Mouse (Mus musculus) myocyte (in vitro differentiated cells): Measurements from ENCODE around the gene Zcchc14. TPM values are rescaled to one million over a fixed set of nuclear protein-coding genes. Genes with fewer than 3 reads are reported as not detected.

ENCODE experiments used
- H3K27me3 ChIP-seq: one replicate; pipeline ENCODE4 v1.6.1; 2011; ENCODE audit not compliant: control insufficient read depth, insufficient read depth, insufficient read length
- H3K36me3 ChIP-seq: one replicate; pipeline ENCODE4 v1.6.1; 2011; ENCODE audit not compliant: control insufficient read depth, insufficient read depth
- H3K4me2 ChIP-seq: one replicate; pipeline ENCODE4 v1.6.1; 2011; ENCODE audit warnings: low read depth, control low read depth
- H3K4me3 ChIP-seq: one replicate; pipeline ENCODE4 v1.5.1; 2011; ENCODE audit warnings: mild to moderate bottlenecking, control low read depth, moderate library complexity
- H3K79me2 ChIP-seq: one replicate; pipeline ENCODE4 v1.6.1; 2011; ENCODE audit not compliant: control insufficient read depth, insufficient read depth
- H3ac ChIP-seq: one replicate; pipeline ENCODE4 v1.6.1; 2011; ENCODE audit not compliant: control insufficient read depth, insufficient read length
- CEBPB ChIP-seq: IDR thresholded peaks from 2 replicates; pipeline ENCODE4 v1.6.1; 2011; ENCODE audit warnings: mild to moderate bottlenecking, moderate library complexity; ENCODE audit not compliant: poor library complexity, insufficient read depth, severe bottlenecking
- E2F4 ChIP-seq: IDR thresholded peaks from one replicate; pipeline ENCODE4 v1.6.1; 2011; ENCODE audit warnings: mild to moderate bottlenecking, control low read depth, moderate library complexity; ENCODE audit not compliant: insufficient read depth
- MAX ChIP-seq: IDR thresholded peaks from one replicate; pipeline ENCODE4 v1.6.1; 2011; ENCODE audit warnings: low read depth, mild to moderate bottlenecking, control low read depth
- MYOD1 ChIP-seq, 3 experiments: IDR thresholded peaks; one replicate each; pipeline ENCODE4 v1.6.1; 2011; ENCODE audit warnings: control low read depth in 2 of 3, low read depth in 2 of 3, mild to moderate bottlenecking in 2 of 3, moderate library complexity in 1 of 3; ENCODE audit not compliant: insufficient read length in 2 of 3, control insufficient read depth in 1 of 3
- MYOG ChIP-seq, 3 experiments: IDR thresholded peaks; one replicate each; pipeline ENCODE4 v1.6.1; 2011; ENCODE audit warnings: control low read depth in 2 of 3, low read depth in 2 of 3, mild to moderate bottlenecking in 2 of 3; ENCODE audit not compliant: insufficient read length in 2 of 3, control insufficient read depth in 1 of 3, insufficient read depth in 1 of 3
- POLR2A ChIP-seq: IDR thresholded peaks from one replicate; pipeline ENCODE4 v1.6.1; 2011; ENCODE audit warnings: low read depth, mild to moderate bottlenecking, control low read depth, moderate library complexity; ENCODE audit not compliant: insufficient read length
- POLR2AphosphoS2 ChIP-seq: IDR thresholded peaks from one replicate; pipeline ENCODE4 v1.6.1; 2011; ENCODE audit warnings: low read depth, control low read depth; ENCODE audit not compliant: insufficient read length
- REST ChIP-seq: IDR thresholded peaks from one replicate; pipeline ENCODE4 v1.6.1; 2011; ENCODE audit warnings: mild to moderate bottlenecking, control low read depth, moderate library complexity; ENCODE audit not compliant: insufficient read depth, insufficient read length
- SRF ChIP-seq: IDR thresholded peaks from one replicate; pipeline ENCODE4 v1.6.1; 2011; ENCODE audit warnings: low read depth; ENCODE audit not compliant: control insufficient read depth, insufficient read length
- TCF12 ChIP-seq: IDR thresholded peaks from one replicate; pipeline ENCODE4 v1.6.1; 2011; ENCODE audit warnings: mild to moderate bottlenecking, control low read depth; ENCODE audit not compliant: poor library complexity, insufficient read depth, severe bottlenecking
- TCF3 ChIP-seq: IDR thresholded peaks from one replicate; pipeline ENCODE4 v1.6.1; 2011; ENCODE audit warnings: low read depth, control low read depth; ENCODE audit not compliant: insufficient read length
- USF1 ChIP-seq: IDR thresholded peaks from one replicate; pipeline ENCODE4 v1.6.1; 2011; ENCODE audit warnings: low read depth, mild to moderate bottlenecking, control low read depth, moderate library complexity
- polyA plus RNA-seq: library from polyadenylated mRNA; unstranded; fragments of >200 nt; fragmentation: generic; extraction: Trizol; gene quantifications from one replicate; pipeline ENCODE4 v1.2.1, GENCODE M21; 2012; ENCODE audit warnings: missing spikeins

Zcchc14 gene
- polyA plus RNA-seq, 1 experiment, result 11.9 TPM

DNA sequence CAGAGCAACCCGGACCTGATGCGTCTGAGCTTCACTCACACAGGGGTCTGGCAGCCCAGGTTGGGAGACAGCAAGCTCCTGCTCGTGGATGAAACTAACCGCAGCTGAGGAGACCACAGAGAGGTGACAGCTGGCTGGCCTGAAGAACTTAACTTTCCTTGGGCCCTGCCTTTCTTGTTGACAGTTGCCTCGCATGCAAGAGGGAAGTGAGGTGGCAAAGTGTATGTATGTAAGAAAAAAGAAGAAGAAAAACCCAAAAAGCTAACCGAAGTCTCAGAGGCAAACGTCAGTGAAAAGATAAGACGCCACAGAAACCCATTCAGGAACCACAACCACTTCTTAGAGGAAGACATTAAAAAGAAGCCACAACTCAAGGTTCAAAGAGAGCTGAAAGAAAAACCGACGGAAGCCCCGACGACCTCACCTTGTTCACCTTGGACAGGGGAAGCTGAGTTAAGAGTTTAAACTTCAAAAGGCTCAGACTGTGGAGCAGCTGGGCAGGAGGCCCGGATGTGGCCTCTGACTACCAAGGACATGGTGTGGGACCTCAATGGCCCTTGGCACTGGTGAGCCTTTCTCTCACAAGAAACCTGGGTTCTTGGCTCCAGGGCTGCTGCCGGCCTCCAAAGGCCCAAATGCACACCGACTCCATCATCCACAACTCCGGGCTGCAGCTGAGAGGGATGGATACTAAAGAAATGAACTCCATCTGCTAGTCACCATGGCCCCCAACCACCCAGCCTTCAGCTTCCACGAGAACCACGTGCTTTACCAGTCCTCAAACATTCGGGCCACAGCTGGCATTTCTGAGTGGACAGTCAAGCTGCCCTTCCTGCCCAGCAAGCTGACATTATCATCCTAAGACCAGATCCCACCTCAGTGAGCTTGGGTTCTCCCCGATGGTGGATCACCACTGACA is 2.1 kb downstream of the Zcchc14 start:
- Histone ChIP-seq H3K4me2 (peak overlapping the region; percentile 99), H3K27me3 (no peaks in the 10 kb centered on the region), H3K79me2 (peaks cover 64% of the 10 kb centered on the region), H3K36me3 (no peaks in the 10 kb centered on the region), H3K4me3 (peak overlapping the region; percentile 47), H3ac (peak overlapping the region; percentile 47)
- peak in 1 of 3 experiments; percentile 55 for TF ChIP-seq MYOG (IDR thresholded peaks at IDR 0.05; ENCODE audit: control insufficient read depth in 1 of 3, insufficient read depth in 1 of 3, insufficient read length in 2 of 3, low read depth in 2 of 3)
- TF ChIP-seq TCF12, result no peak
- peak in 2 of 3 experiments; percentile 31 to 53 for TF ChIP-seq MYOD1 (IDR thresholded peaks at IDR 0.05; ENCODE audit: control insufficient read depth in 1 of 3, insufficient read length in 2 of 3, low read depth in 2 of 3)

GRCm38 (mm10) chr8:121649904-121650303 is 2.8 kb downstream of the Zcchc14 start:
- Histone ChIP-seq H3K79me2 (peaks cover 71% of the 10 kb centered on the region), H3K36me3 (no peaks in the 10 kb centered on the region), H3K4me3 (peak overlapping the region; percentile 47), H3K27me3 (no peaks in the 10 kb centered on the region), H3K4me2 (peak overlapping the region; percentile 99), H3ac (no peak overlapping the region)
- no peak for TF ChIP-seq USF1
- TF ChIP-seq TCF3, result peak; percentile 36
- TF ChIP-seq MYOG (IDR thresholded peaks at IDR 0.05; ENCODE audit: control insufficient read depth in 1 of 3, insufficient read depth in 1 of 3, insufficient read length in 2 of 3, low read depth in 2 of 3), result peak; percentile 51 to 83 (median 60)
- peak in 2 of 3 experiments; percentile 73 to 74 for TF ChIP-seq MYOD1 (IDR thresholded peaks at IDR 0.05; ENCODE audit: control insufficient read depth in 1 of 3, insufficient read length in 2 of 3, low read depth in 2 of 3)
- TF ChIP-seq MAX, result no peak
- peak; percentile 41 for TF ChIP-seq TCF12
- TF ChIP-seq REST, result no peak
- no peak for TF ChIP-seq POLR2AphosphoS2
- TF ChIP-seq SRF, result no peak
- no peak for TF ChIP-seq POLR2A

DNA sequence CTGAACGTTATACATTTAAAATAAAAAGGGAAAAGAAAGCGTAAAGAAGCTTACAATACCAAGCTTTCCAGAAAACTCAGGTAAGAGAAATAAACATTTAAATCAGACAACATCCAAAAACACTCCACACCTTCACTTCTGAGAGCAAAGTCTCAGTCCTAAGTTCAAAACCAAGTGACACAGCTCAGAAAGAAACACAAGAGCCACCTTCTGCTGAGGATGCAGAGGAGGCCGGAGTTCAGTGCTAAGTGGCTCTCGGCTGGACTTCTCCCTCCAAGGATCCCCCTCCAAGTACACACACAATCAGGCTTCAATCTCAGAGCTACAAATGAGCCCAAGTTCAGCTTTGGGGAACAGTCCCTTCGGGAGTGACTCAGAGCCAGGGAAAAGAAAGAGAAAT is 3.3 kb downstream of the Zcchc14 start:
- Histone ChIP-seq H3K4me3 (no peak overlapping the region), H3K79me2 (peaks cover 76% of the 10 kb centered on the region), H3K36me3 (no peaks in the 10 kb centered on the region), H3K4me2 (peak overlapping the region; percentile 99), H3ac (no peak overlapping the region), H3K27me3 (no peaks in the 10 kb centered on the region)
- TF ChIP-seq TCF12 (no peak), E2F4 (no peak)

DNA sequence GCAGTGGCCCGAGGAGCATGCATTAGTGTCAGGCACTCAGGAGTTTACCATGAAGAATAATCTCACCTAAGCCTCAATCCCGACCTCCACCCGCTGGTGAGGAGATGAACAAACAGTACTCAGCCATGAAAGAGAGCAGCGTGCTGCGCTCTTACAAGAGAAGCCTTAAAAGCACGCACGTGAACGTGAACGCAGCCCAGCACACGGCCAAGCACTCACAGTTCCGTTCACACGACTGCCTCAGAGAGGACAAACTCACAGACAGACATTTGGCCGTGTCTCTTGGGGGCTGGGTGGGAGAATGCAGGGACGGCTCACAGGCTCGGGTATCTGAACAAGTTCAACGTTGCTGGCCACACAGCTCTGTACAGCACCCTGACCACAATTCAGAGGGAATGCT is 4.2 kb downstream of the Zcchc14 start:
- Histone ChIP-seq H3K36me3 (no peaks in the 10 kb centered on the region), H3ac (no peak overlapping the region), H3K4me3 (no peak overlapping the region), H3K4me2 (peak overlapping the region; percentile 20), H3K79me2 (peaks cover 86% of the 10 kb centered on the region), H3K27me3 (no peaks in the 10 kb centered on the region)
- TF ChIP-seq REST (no peak), CEBPB (no peak), TCF12 (no peak), MAX (no peak), MYOG (IDR thresholded peaks at IDR 0.05; ENCODE audit: control insufficient read depth in 1 of 3, insufficient read depth in 1 of 3, insufficient read length in 2 of 3, low read depth in 2 of 3) (no peak), USF1 (no peak), MYOD1 (IDR thresholded peaks at IDR 0.05; ENCODE audit: control insufficient read depth in 1 of 3, insufficient read length in 2 of 3, low read depth in 2 of 3) (no peak), TCF3 (no peak), POLR2A (no peak), SRF (no peak), E2F4 (no peak), POLR2AphosphoS2 (no peak)

DNA sequence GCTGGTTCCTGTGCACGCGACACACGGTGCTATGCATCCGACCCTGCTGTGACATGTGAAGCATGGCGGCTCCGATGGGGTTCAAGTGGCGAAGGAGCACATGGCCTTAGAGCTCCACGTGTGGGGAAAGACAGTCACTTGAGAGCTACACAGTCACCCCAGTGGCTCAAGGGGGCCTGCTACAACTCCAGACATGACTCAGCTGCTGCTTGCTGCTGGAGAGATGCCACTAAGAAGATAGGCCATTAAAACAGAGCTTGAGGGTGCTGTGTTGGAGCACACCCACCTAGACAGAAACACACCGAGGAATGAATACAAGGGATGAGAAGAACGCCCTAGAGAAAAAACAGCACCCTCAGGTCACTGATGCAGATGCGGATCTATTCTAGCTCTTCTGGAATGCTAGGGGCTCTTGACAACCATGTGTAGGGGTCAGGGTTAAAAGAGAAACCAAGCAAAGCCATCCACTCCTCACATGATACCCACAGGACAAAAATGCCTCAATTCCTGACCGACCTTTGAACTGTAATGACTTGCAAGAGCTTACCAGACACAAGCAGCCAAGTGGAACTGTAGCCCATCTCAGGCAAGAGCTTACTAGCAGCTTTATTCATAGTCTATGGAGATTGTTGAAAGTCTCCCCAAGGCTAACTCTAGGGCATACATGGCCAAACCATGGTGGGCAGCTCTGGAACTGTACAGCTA is 5.0 kb downstream of the Zcchc14 start:
- H3K36me3 ChIP-seq, result no peaks in the 10 kb centered on the region
- peak overlapping the region; percentile 20 for H3K4me2 ChIP-seq
- H3K79me2 ChIP-seq, result peaks cover 93% of the 10 kb centered on the region
- H3K4me3 ChIP-seq, result no peak overlapping the region
- no peak overlapping the region for H3ac ChIP-seq
- no peak for TF ChIP-seq MAX
- no peak for TF ChIP-seq TCF3
- no peak for TF ChIP-seq POLR2A
- no peak for TF ChIP-seq USF1
- TF ChIP-seq E2F4, result no peak
- TF ChIP-seq CEBPB, result no peak
- no peak for TF ChIP-seq POLR2AphosphoS2
- TF ChIP-seq MYOG (IDR thresholded peaks at IDR 0.05; ENCODE audit: control insufficient read depth in 1 of 3, insufficient read depth in 1 of 3, insufficient read length in 2 of 3, low read depth in 2 of 3), result no peak
- no peak for TF ChIP-seq REST
- no peak for TF ChIP-seq MYOD1 (IDR thresholded peaks at IDR 0.05; ENCODE audit: control insufficient read depth in 1 of 3, insufficient read length in 2 of 3, low read depth in 2 of 3)
- no peak for TF ChIP-seq SRF
- no peak for TF ChIP-seq TCF12
- H3K27me3 ChIP-seq, result no peaks in the 10 kb centered on the region
